ENCODE assay signal across 8 mouse cellular contexts in the genomic region with DNA sequence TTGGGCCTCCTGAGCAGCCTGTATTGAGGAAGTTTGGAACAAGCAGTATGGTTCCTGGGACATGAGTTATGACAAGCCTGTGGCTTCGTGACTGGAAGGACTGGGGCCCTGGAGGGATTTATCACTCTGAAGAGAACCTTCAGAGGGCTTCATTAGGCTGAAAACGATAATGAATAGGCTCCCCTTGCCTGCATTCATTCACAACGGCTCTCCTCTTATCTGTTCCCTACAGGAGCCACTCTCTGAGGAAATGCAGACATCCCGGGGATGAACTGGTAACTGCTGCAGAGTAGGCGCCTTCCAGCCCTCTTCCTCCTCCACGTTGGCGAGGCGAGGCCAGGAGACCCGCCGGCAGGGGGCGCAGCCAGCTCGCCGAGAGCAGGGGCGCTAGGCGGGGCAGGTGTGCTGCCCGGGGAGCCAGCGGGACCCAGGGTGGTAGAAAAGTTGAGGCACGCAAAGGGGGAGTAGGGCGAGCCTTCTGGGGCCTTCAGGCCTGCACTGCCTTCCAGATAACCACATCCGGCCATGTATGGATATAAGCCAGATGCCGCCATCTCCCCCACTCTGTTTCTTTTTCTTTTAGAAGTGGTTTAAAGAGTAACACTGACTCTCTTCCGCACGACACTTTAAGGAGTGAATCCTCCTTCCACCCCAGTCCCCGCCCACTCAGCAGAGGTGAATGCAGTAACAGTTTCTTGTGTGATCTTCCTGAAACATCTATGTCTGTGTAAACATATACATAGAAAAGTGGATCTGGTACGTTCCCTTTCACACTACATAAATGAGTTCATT. TPM values are rescaled to one million over a fixed set of nuclear protein-coding genes. Genes with fewer than 3 reads are reported as not detected.
A peak's percentile ranks its signal among the peaks of the same experiment; 100 is the strongest.
DNase-seq lines count a peak whose midpoint lies in the region; ATAC-seq and TF ChIP-seq lines count a peak whose summit lies in the region.

No protein-coding gene starts in this region.

- H3K79me2 ChIP-seq in CH12.LX (replicated peaks; ENCODE audit: control insufficient read depth, extremely low read depth, insufficient read depth, poor library complexity, severe bottlenecking): no peaks in the 10 kb centered on the region

- ATAC-seq in forebrain, embryonic 12.5 days (ENCODE audit: low FRiP score): peak; percentile 66
- ATAC-seq in heart, postnatal 0 days (ENCODE audit: insufficient read depth, low read depth): peak; percentile 45; the same call in 1 of the 2 replicates
- ATAC-seq in lung, embryonic 14.5 days (ENCODE audit: insufficient read depth): peak; percentile 67

- TF ChIP-seq POLR2A in CH12.LX (IDR thresholded peaks at IDR 0.05; ENCODE audit: low read depth, low read length): no peak
- no peak for TF ChIP-seq POLR2A in brain, embryonic 14.5 days (IDR thresholded peaks at IDR 0.05; ENCODE audit: borderline replicate concordance, extremely low read depth, insufficient read depth, insufficient read length, poor library complexity, severe bottlenecking)
- no peak for TF ChIP-seq POLR2A in thymus, adult 2 months (IDR thresholded peaks at IDR 0.05; ENCODE audit: control insufficient read depth, extremely low read depth, insufficient read depth, low read length, poor library complexity)

- no peak overlapping the region for H3K4me3 ChIP-seq in CH12.LX (replicated peaks in 1 of 3; ENCODE audit: low read depth in 2 of 3, low read length in 2 of 3, poor library complexity in 1 of 3)
- 0 out of 2 replicates have a peak overlapping the region, but pooled peaks have one; percentile 13 for H3K4me3 ChIP-seq in forebrain, embryonic 12.5 days (replicated peaks)
- peak overlapping the region; percentile 12 for H3K4me3 ChIP-seq in heart, postnatal 0 days (ENCODE audit: low read depth, low read length)
- H3K4me3 ChIP-seq in lung, embryonic 14.5 days (ENCODE audit: low read depth, low read length): no peak overlapping the region
- peak overlapping the region; percentile 35 for H3K4me3 ChIP-seq in thymus, adult 2 months (ENCODE audit: control insufficient read depth, insufficient read depth, low read length)

- no peak for DNase-seq in CH12.LX (ENCODE audit: extremely low read depth)
- DNase-seq in brain, embryonic 14.5 days (ENCODE audit: low read depth): peak; percentile 77
- peak; percentile 52 for DNase-seq in heart, postnatal 0 days (ENCODE audit: low spot score)
- peak; percentile 79 to 81 for DNase-seq in kidney, postnatal 25 days
- DNase-seq in lung, embryonic 14.5 days: peak; percentile 90
- peak; percentile 71 for DNase-seq in ovary, adult 18-20 months (ENCODE audit: low spot score)
- DNase-seq in thymus, adult 2 months: peak; percentile 94

- dilution Hi-C loops in CH12.LX (cut with MboI; ENCODE audit: extremely low pct_ligation_motif_present, extremely low pct_unique_long_range_greater_than_20kb, low sequenced_read_pairs): no loop called here

- in situ Hi-C loops in CH12.LX (cut with MboI; ENCODE audit: low pct_ligation_motif_present, low pct_unique_long_range_greater_than_20kb, low sequenced_read_pairs): loop anchor here (10.0 kb wide), 1 partner anchor 937 kb away; no protein-coding TSS in a partner anchor

- no peak for TF ChIP-seq EP300 in CH12.LX (IDR thresholded peaks at IDR 0.05; ENCODE audit: low read length)
- no peak for TF ChIP-seq EP300 in heart, postnatal 0 days (IDR thresholded peaks at IDR 0.05; ENCODE audit: low read depth)

- WGBS in forebrain, embryonic 12.5 days: 8% methylated on average over 25 of the region's 25 CpGs
- 11% methylated on average over 25 of the region's 25 CpGs for WGBS in heart, postnatal 0 days
- WGBS in lung, embryonic 14.5 days: 5% methylated on average over 25 of the region's 25 CpGs
- 4% methylated on average over 25 of the region's 25 CpGs for WGBS in thymus, adult 2 months

- no peaks in the 10 kb centered on the region for H3K4me1 ChIP-seq in CH12.LX (ENCODE audit: control insufficient read depth in 1 of 2, insufficient read depth in 2 of 2)
- H3K4me1 ChIP-seq in forebrain, embryonic 12.5 days: peaks cover 57% of the 10 kb centered on the region
- 0 out of 2 replicates have a peak, but pooled peaks cover 13% of the 10 kb centered on the region for H3K4me1 ChIP-seq in heart, postnatal 0 days (ENCODE audit: control insufficient read depth, insufficient read depth)
- H3K4me1 ChIP-seq in lung, embryonic 14.5 days (ENCODE audit: insufficient read depth): peaks cover 52% of the 10 kb centered on the region
- H3K4me1 ChIP-seq in thymus, adult 2 months (replicated peaks; ENCODE audit: control insufficient read depth, insufficient read depth, low read length): peaks cover 26% of the 10 kb centered on the region

- TF ChIP-seq CTCF in CH12.LX (conservative IDR thresholded peaks at IDR 0.05 in 1 of 2, IDR thresholded peaks at IDR 0.05 in 1 of 2; ENCODE audit: low read depth in 2 of 2, low read length in 2 of 2): peak in 1 of 2 experiments; percentile 37; a peak in 2 of 4 replicates
- peak; percentile 80 for TF ChIP-seq CTCF in brain, embryonic 14.5 days (IDR thresholded peaks at IDR 0.05; ENCODE audit: borderline replicate concordance, extremely low read depth, insufficient read depth, insufficient read length)
- TF ChIP-seq CTCF in heart, postnatal 0 days (IDR thresholded peaks at IDR 0.05; ENCODE audit: low read depth): peak; percentile 90
- peak; percentile 85 for TF ChIP-seq CTCF in lung, embryonic 14.5 days (IDR thresholded peaks at IDR 0.05; ENCODE audit: low read depth)
- TF ChIP-seq CTCF in thymus, adult 2 months (IDR thresholded peaks at IDR 0.05; ENCODE audit: borderline replicate concordance, control insufficient read depth, extremely low read depth, insufficient read depth, low read length, poor library complexity): peak; percentile 99

- H3K9ac ChIP-seq in CH12.LX (ENCODE audit: insufficient read depth, low read depth): no peak overlapping the region
- H3K9ac ChIP-seq in forebrain, embryonic 12.5 days: no peak overlapping the region
- no peak overlapping the region for H3K9ac ChIP-seq in heart, postnatal 0 days (replicated peaks; ENCODE audit: low read depth, low read length)
- H3K9ac ChIP-seq in lung, embryonic 14.5 days: peak overlapping the region; percentile 29

- H3K27ac ChIP-seq in CH12.LX (ENCODE audit: insufficient read depth, low read depth): no peak overlapping the region
- H3K27ac ChIP-seq in forebrain, embryonic 12.5 days: no peak overlapping the region; the same call in 1 of the 2 replicates
- H3K27ac ChIP-seq in heart, postnatal 0 days (ENCODE audit: low read depth): peak overlapping the region; percentile 32; the same call in 1 of the 2 replicates
- peak overlapping the region; percentile 75 for H3K27ac ChIP-seq in lung, embryonic 14.5 days (ENCODE audit: low read depth)
- H3K27ac ChIP-seq in thymus, adult 2 months (ENCODE audit: control insufficient read depth, insufficient read depth, low read length): no peak overlapping the region

- no peak for TF ChIP-seq RAD21 in CH12.LX (IDR thresholded peaks at IDR 0.05; ENCODE audit: low read depth, low read length)

- no peaks in the 10 kb centered on the region for H3K36me3 ChIP-seq in CH12.LX (replicated peaks in 1 of 2; ENCODE audit: control insufficient read depth in 1 of 2, insufficient read depth in 1 of 2, low read length in 1 of 2)
- no peaks in the 10 kb centered on the region for H3K36me3 ChIP-seq in forebrain, embryonic 12.5 days (replicated peaks)
- H3K36me3 ChIP-seq in heart, postnatal 0 days (replicated peaks; ENCODE audit: control insufficient read depth, insufficient read depth, low read length): no peaks in the 10 kb centered on the region
- H3K36me3 ChIP-seq in lung, embryonic 14.5 days (ENCODE audit: insufficient read depth): no peaks in the 10 kb centered on the region
- no peaks in the 10 kb centered on the region for H3K36me3 ChIP-seq in thymus, adult 2 months (ENCODE audit: control insufficient read depth, insufficient read depth, low read length)

- H3K4me2 ChIP-seq in CH12.LX (ENCODE audit: insufficient read depth, low read depth, poor library complexity, severe bottlenecking): no peak overlapping the region
- 0 out of 2 replicates have a peak overlapping the region, but pooled peaks have one; percentile 29 for H3K4me2 ChIP-seq in forebrain, embryonic 12.5 days
- peak overlapping the region; percentile 44 for H3K4me2 ChIP-seq in heart, postnatal 0 days (ENCODE audit: low read depth, low read length)
- H3K4me2 ChIP-seq in lung, embryonic 14.5 days: peak overlapping the region; percentile 57

- no peaks in the 10 kb centered on the region for H3K27me3 ChIP-seq in CH12.LX (replicated peaks)
- H3K27me3 ChIP-seq in forebrain, embryonic 12.5 days: peaks cover 32% of the 10 kb centered on the region
- H3K27me3 ChIP-seq in heart, postnatal 0 days (ENCODE audit: control insufficient read depth, insufficient read depth, low read length): no peaks in the 10 kb centered on the region
- H3K27me3 ChIP-seq in lung, embryonic 14.5 days (ENCODE audit: insufficient read depth, low read length): no peaks in the 10 kb centered on the region
- no peaks in the 10 kb centered on the region for H3K27me3 ChIP-seq in thymus, adult 2 months (ENCODE audit: control insufficient read depth, insufficient read depth, low read length)

- H3K9me3 ChIP-seq in CH12.LX (replicated peaks; ENCODE audit: low read length): peaks cover 90% of the 10 kb centered on the region
- no peaks in the 10 kb centered on the region for H3K9me3 ChIP-seq in forebrain, embryonic 12.5 days
- H3K9me3 ChIP-seq in heart, postnatal 0 days (replicated peaks; ENCODE audit: control insufficient read depth, low read length): no peaks in the 10 kb centered on the region
- H3K9me3 ChIP-seq in lung, embryonic 14.5 days (ENCODE audit: low read depth, low read length): no peaks in the 10 kb centered on the region

TF ChIP-seq in CH12.LX, 34 proteins besides CTCF, POLR2A, EP300 and RAD21:
- TF ChIP-seq POLR2AphosphoS2 (IDR thresholded peaks at IDR 0.05; ENCODE audit: low read depth, low read length): no peak
- no peak for TF ChIP-seq ELF1 (IDR thresholded peaks at IDR 0.05; ENCODE audit: low read depth, low read length)
- no peak for TF ChIP-seq MAZ (IDR thresholded peaks at IDR 0.05; ENCODE audit: low read depth, low read length)
- peak; percentile 17; the same call in 1 of the 2 replicates for TF ChIP-seq SMC3 (IDR thresholded peaks at IDR 0.05; ENCODE audit: low read depth, low read length)

RNA-seq across cellular contexts. Expression of a gene that starts 14.9 kb away (rescaled TPM):
- total RNA-seq in CH12.LX (2012; rRNA removed) (not detected in 2 replicates), CH12.LX (2014; rRNA removed) (not detected in 2 replicates)
- not detected in 2 replicates for polyA plus RNA-seq in CH12.LX (2012; ENCODE audit: insufficient read length, low read depth)
- polyA plus RNA-seq in brain, embryonic 14.5 days (2012; rRNA removed): 303 and 331 TPM in 2 replicates
- 143 and 148 TPM in 2 replicates for polyA plus RNA-seq in forebrain, embryonic 12.5 days (2016; fragmentation: Nextera tagmentation; extraction: Ambion mirVana)
- 45.0 and 55.2 TPM in 2 replicates for total RNA-seq in heart, postnatal 0 days (2014; rRNA removed; ENCODE audit: low replicate concordance)
- polyA plus RNA-seq in heart, postnatal 0 days (2015; fragmentation: Nextera tagmentation; extraction: Ambion mirVana): 55.1 and 62.9 TPM in 2 replicates
- 468 and 481 TPM in 2 replicates for polyA plus RNA-seq in lung, embryonic 14.5 days (2014; fragmentation: Nextera tagmentation; extraction: Ambion mirVana)
- polyA plus RNA-seq in thymus, adult 2 months (2012; rRNA removed): 2.2 and 4.1 TPM in 2 replicates

Comparison
In these comparisons a context has a peak if more than half of its experiments do, and no peak if none do; other contexts are left out.
1. H3K27ac ChIP-seq: peak in heart, postnatal 0 days (single experiment) and lung, embryonic 14.5 days (single experiment); none in CH12.LX (single experiment), forebrain, embryonic 12.5 days (single experiment) and thymus, adult 2 months (single experiment).
2. H3K4me3 ChIP-seq: peak in forebrain, embryonic 12.5 days (single experiment), heart, postnatal 0 days (single experiment) and thymus, adult 2 months (single experiment); none in CH12.LX (0 of 3) and lung, embryonic 14.5 days (single experiment).
3. RNA of a gene that starts 14.9 kb away (polyA plus RNA-seq): 468 to 481 TPM in lung, embryonic 14.5 days, 303 to 331 TPM in brain, embryonic 14.5 days, 143 to 148 TPM in forebrain, embryonic 12.5 days and 55.1 to 62.9 TPM in heart, postnatal 0 days; 2.2 to 4.1 TPM in thymus, adult 2 months and not detected in CH12.LX; every median in the first group is over 10 times any median in the second.
4. Peak in every context shown above with its lines, with median percentiles within 50 percentile points of each other: ATAC-seq.